Mouse (Mus musculus): Measurements from ENCODE around the gene Caps2. TPM values are rescaled to one million over a fixed set of nuclear protein-coding genes. Genes with fewer than 3 reads are reported as not detected.
A peak's percentile ranks its signal among the peaks of the same experiment; 100 is the strongest.
"Not testable (repeated sequence)": the region's sequence is repeated elsewhere in the genome, so short reads cannot be mapped to it uniquely, and the experiment has no call there.

Gene Caps2
- 0.07 TPM in 1 of 2 replicates, not detected in the other for polyA plus RNA-seq (2012; rRNA removed)

- DNase-seq (ENCODE audit: low read depth, low spot score), result no peak
- 17% methylated on average over 4 of the region's 4 CpGs for WGBS
Measured at GRCm38 (mm10) chr10:112163168-112163766, at the start of gene Caps2. Gene Caps2 (plus strand): TSS chr10:112163621.

DNA sequence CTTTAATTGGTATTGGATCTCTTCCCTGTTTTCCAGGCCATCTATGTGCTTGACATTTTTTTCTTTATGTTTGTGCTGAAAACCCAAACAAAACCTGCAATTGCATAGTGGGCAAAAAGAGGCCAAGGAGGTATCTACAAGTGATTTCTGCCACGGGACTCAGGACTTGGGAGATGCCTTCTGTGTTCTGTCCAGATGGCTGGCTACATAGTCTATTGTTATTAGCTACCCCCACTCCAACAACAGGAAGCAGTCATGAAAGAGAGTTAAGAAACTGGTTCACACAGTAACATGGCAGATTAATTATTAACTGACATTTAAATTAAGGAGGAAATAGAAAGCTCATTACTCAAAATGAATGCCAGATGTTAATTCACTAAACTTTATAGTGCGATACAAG lies 38.3 kb upstream of the Caps2 start:
- WGBS, result 51% methylated on average over 2 of the region's 2 CpGs
- not testable (repeated sequence) for DNase-seq (ENCODE audit: low read depth, low spot score)

- 78% methylated on average over 6 of the region's 6 CpGs for WGBS
- DNase-seq (ENCODE audit: low read depth, low spot score), result not testable (repeated sequence)
Measured at GRCm38 (mm10) chr10:112127682-112128230, 35.7 kb upstream of the Caps2 start.

GRCm38 (mm10) chr10:112132194-112132593 lies 31.2 kb upstream of the Caps2 start:
- no peak for DNase-seq (ENCODE audit: low read depth, low spot score)
- WGBS, result 85% methylated on average over 3 of the region's 3 CpGs

DNA sequence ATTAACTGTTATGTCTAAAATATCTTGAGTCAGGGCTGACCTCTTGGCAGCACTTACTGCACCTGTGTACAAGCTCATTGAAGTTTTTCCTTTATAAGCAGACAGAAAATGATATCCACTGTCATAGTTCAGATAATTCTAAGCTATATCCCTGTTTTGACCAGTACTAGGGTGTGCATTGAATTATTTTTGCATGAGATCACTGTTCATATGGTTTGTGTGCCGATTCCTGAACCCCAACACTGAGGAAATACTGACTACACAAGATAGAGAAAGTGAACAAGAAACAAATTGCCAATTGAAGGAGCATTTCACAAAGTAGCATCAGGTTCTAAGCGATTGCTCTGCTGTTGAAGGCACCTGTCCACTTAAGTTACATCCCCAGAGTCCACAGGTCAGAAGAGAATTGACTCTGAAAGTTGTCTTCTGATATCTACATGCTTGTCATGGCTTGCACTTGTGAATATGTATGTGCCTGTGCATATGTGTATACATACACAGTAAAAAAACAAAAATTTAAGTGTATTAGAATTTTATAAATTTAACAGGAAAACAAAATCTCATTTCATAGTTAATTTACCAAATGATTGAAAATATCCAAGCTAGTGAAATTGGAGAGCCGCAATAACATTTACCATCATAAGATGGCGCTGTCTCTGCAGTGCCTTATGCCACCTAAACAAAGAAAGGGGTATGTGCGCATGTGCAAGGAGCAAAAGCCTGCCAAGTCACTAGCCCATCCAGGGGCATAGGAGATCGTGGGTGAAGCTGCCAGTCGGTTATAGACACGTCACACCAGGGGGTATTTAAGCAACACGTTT lies 25.2 kb upstream of the Caps2 start:
- no peak for DNase-seq (ENCODE audit: low read depth, low spot score)
- whole genome bisulfite sequencing, result 17% methylated on average over 9 of the region's 9 CpGs

- 33% methylated on average over 6 of the region's 6 CpGs for WGBS
- DNase-seq (ENCODE audit: low read depth, low spot score), result no peak
Measured at GRCm38 (mm10) chr10:112138871-112139430, 24.5 kb upstream of the Caps2 start.

DNA sequence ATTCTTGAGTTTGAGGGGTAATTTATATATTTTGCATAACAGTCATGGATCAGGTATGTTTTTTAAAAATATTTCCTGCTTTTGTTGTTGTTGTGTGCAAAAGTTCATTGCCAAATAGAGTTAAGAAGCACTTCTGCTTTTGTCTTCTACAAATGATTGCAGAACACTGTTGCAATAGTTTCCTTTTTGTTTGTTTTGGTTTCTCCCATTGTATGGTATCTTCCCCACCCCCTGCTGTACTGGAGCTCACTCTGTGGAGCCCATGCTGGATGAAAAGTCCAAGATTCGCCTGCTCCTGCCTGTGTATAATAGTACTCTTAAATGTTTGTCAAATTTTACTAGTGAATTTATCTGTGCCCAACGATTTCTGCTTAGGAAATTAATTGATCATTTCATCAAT lies 23.6 kb upstream of the Caps2 start:
- WGBS, result 47% methylated on average over 2 of the region's 2 CpGs
- DNase-seq (ENCODE audit: low read depth, low spot score), result no peak

DNA sequence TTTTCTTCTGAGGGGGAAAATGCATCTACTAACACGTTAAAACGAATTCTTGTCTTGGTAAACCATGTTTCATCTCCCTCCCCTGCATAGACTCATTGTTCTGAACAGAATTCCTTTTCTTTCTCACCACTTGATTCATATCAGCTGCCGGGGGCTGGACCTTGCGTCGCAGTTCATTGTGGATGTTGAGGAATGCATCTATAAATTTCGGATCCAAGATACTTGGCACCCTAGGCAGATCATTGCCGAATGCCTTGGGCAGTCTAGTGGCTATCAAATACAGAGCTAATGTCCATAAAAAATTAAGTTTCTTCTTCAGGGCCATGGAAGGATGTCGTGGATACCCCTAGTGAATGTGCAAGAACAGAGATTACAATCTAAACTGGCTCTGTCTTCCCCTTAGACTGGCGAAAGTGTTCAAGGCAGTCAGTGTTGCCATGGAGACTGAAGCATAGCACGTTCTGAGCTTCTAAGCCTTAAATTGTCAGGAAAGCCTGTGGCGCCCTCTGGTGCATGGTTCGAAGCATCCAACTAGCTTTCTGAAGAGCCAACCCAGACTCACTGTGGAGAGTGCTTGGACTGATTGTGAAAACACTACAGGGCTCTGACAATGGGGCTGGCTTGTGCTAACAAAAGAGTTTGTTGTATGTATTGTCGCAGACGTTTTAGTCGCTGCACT lies 3.4 kb upstream of the Caps2 start, which contains the start of gene Glipr1l3:
TSS of gene Glipr1l3 (minus strand) at position 446 of the 679 bp plus-strand sequence.
- DNase-seq (ENCODE audit: low read depth, low spot score), result peak; percentile 6
- 19% methylated on average over 15 of the region's 15 CpGs for WGBS

- 18% methylated on average over 13 of the region's 13 CpGs for WGBS
- not testable (repeated sequence) for DNase-seq (ENCODE audit: low read depth, low spot score)
Measured at GRCm38 (mm10) chr10:112177027-112177426, 13.6 kb downstream of the Caps2 start.

GRCm38 (mm10) chr10:112193919-112194318 lies 30.5 kb downstream of the Caps2 start:
- not testable (repeated sequence) for DNase-seq (ENCODE audit: low read depth, low spot score)
- WGBS, result 85% methylated on average over 2 of the region's 2 CpGs

DNA sequence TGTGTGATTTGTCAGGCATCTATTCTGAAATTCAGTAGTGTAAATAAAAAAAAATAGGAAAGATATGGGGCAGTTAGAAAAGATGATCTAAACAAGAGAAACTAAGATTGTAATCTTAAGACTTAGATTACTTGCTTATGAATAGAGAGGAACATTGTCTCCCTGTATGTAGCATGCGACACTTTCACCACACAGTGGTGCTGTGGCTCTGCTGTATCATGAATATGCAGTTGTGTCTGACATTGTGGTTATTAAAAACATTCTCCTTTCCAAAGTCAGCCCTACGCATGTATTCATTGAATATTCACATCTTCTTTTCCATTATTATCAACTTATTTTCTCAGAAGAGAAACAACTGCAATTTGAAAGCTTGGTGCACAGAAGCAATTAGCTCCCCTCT lies 40.0 kb downstream of the Caps2 start:
- DNase-seq (ENCODE audit: low read depth, low spot score), result no peak
- 64% methylated on average over 2 of the region's 2 CpGs for WGBS

- no peak for DNase-seq (ENCODE audit: low read depth, low spot score)
Measured at GRCm38 (mm10) chr10:112227073-112227472, 63.7 kb downstream of the Caps2 start.

GRCm38 (mm10) chr10:112229091-112229843 lies 65.8 kb downstream of the Caps2 start:
- 21% methylated on average over 6 of the region's 6 CpGs for WGBS
- DNase-seq (ENCODE audit: low read depth, low spot score), result not testable (repeated sequence)

More at GRCm38 (mm10) chr10:112227073-112227472, 63.7 kb downstream of the Caps2 start:
- 27% methylated on average over 1 of the region's 1 CpGs for WGBS

- WGBS, result 14% methylated on average over 1 of the region's 1 CpGs
- not testable (repeated sequence) for DNase-seq (ENCODE audit: low read depth, low spot score)
Measured at GRCm38 (mm10) chr10:112232733-112233132, 69.3 kb downstream of the Caps2 start.

- DNase-seq (ENCODE audit: low read depth, low spot score), result not testable (repeated sequence)
- 84% methylated on average over 5 of the region's 5 CpGs for WGBS
Measured at GRCm38 (mm10) chr10:112235396-112235940, 72.0 kb downstream of the Caps2 start.

- 52% methylated on average over 2 of the region's 2 CpGs for WGBS
- DNase-seq (ENCODE audit: low read depth, low spot score), result no peak
Measured at GRCm38 (mm10) chr10:112248273-112248672, 84.9 kb downstream of the Caps2 start.

- DNase-seq (ENCODE audit: low read depth, low spot score), result no peak
- WGBS, result 78% methylated on average over 3 of the region's 3 CpGs
Measured at GRCm38 (mm10) chr10:112263467-112263866, 100.0 kb downstream of the Caps2 start.

Measured in large intestine, adult 2 months (tissue).